Mouse (Mus musculus): ENCODE results near the gene Arhgap1.
A peak's percentile ranks its signal among the peaks of the same experiment; 100 is the strongest.

Gene Arhgap1

GRCm38 (mm10) chr2:91705736-91706135 lies 56.1 kb downstream of the Arhgap1 start:
- no peak for DNase-seq

- no peak for DNase-seq
Measured at GRCm38 (mm10) chr2:91706456-91706855, 56.8 kb downstream of the Arhgap1 start.

GRCm38 (mm10) chr2:91708361-91708760 lies 58.7 kb downstream of the Arhgap1 start:
- no peak for DNase-seq

GRCm38 (mm10) chr2:91710272-91711234 lies 60.9 kb downstream of the Arhgap1 start, which contains the start of the genes Atg13 and Harbi1:
Atg13 (minus strand) TSS chr2:91710576.
Harbi1 (plus strand) TSS chr2:91710852.
- peak; percentile 92 for DNase-seq

GRCm38 (mm10) chr2:91711256-91711925 lies 61.7 kb downstream of the Arhgap1 start:
- DNase-seq, result no peak

GRCm38 (mm10) chr2:91714921-91715320 lies 65.3 kb downstream of the Arhgap1 start:
- DNase-seq, result no peak

GRCm38 (mm10) chr2:91718276-91718675 lies 68.6 kb downstream of the Arhgap1 start:
- DNase-seq, result no peak

Data from cerebellum, adult 9-11 months (tissue).